Mouse (Mus musculus) C2C12 (cell line): ENCODE data around the gene C3ar1.

Source experiments
- CEBPB ChIP-seq: IDR thresholded peaks from one replicate; pipeline ENCODE4 v1.6.1; 2011; ENCODE audit warnings: low read depth, mild to moderate bottlenecking, control low read depth, moderate library complexity
- CTCF ChIP-seq: IDR thresholded peaks from one replicate; pipeline ENCODE4 v1.5.1; 2011; ENCODE audit not compliant: control insufficient read depth, insufficient read depth, insufficient read length
- MAX ChIP-seq: IDR thresholded peaks from one replicate; pipeline ENCODE4 v1.6.1; 2011; ENCODE audit warnings: mild to moderate bottlenecking, control low read depth
- MYOD1 ChIP-seq: IDR thresholded peaks from one replicate; pipeline ENCODE4 v1.6.1; 2011; ENCODE audit warnings: low read depth; ENCODE audit not compliant: control insufficient read depth, insufficient read length
- MYOG ChIP-seq: IDR thresholded peaks from one replicate; pipeline ENCODE4 v1.6.1; 2011; ENCODE audit not compliant: control insufficient read depth, insufficient read length; ENCODE audit errors: extremely low read depth

- TF ChIP-seq MAX = no peak
- no peak for TF ChIP-seq MYOD1
- TF ChIP-seq CTCF = no peak
- no peak for TF ChIP-seq CEBPB
- no peak for TF ChIP-seq MYOG
Observed at GRCm38 (mm10) chr6:122811280-122811652, 44.7 kb downstream of the C3ar1 start.
